Mouse (Mus musculus) cortical plate, adult 2 months (tissue): ENCODE results near the gene Shd.

ENCODE experiments used
- CTCF ChIP-seq: fragments of 200-500 bp; IDR thresholded peaks from 2 replicates; pipeline ENCODE4 v1.5.1; 2011; ENCODE audit warnings: mild to moderate bottlenecking, control low read depth, low read length; ENCODE audit not compliant: insufficient read depth; ENCODE audit errors: extremely low read depth
- POLR2A ChIP-seq: fragments of 200-500 bp; IDR thresholded peaks from 2 replicates; pipeline ENCODE4 v1.6.1; 2011; ENCODE audit warnings: mild to moderate bottlenecking, low read length, control low read depth; ENCODE audit not compliant: insufficient read depth; ENCODE audit errors: extremely low read depth

GRCm38 (mm10) chr17:55963171-55963570 is 7.1 kb upstream of the Shd start:
- TF ChIP-seq POLR2A (no peak), CTCF (no peak)
